Mouse (Mus musculus) CH12.LX (cell line): ENCODE data around the gene Gh.

ENCODE experiments used
- CHD2 ChIP-seq: IDR thresholded peaks from 2 replicates; pipeline ENCODE4 v1.6.1; 2011; ENCODE audit warnings: low read length, improper control_type of control experiment
- CTCF ChIP-seq, 2 experiments: IDR thresholded peaks in 1 of 2; conservative IDR thresholded peaks in 1 of 2; 2 replicates each; pipeline ENCODE4 v1.5.1; 2011 to 2012; ENCODE audit warnings: low read depth in 2 of 2, low read length in 2 of 2, improper control_type of control experiment in 1 of 2, inconsistent platforms in 1 of 2, mild to moderate bottlenecking in 1 of 2, moderate library complexity in 1 of 2
- E2F4 ChIP-seq: IDR thresholded peaks from 2 replicates; pipeline ENCODE4 v1.6.1; 2011; ENCODE audit warnings: low read depth, low read length, improper control_type of control experiment; ENCODE audit not compliant: insufficient replicate concordance
- EP300 ChIP-seq: IDR thresholded peaks from 2 replicates; pipeline ENCODE4 v1.6.1; 2011; ENCODE audit warnings: low read length, improper control_type of control experiment
- GABPA ChIP-seq: IDR thresholded peaks from 2 replicates; pipeline ENCODE4 v1.6.1; 2012; ENCODE audit warnings: low read depth, low read length, improper control_type of control experiment, inconsistent platforms; ENCODE audit not compliant: insufficient replicate concordance
- JUND ChIP-seq: conservative IDR thresholded peaks from 2 replicates; pipeline ENCODE4 v1.6.1; 2011; ENCODE audit warnings: low read depth, low read length, improper control_type of control experiment
- KAT2A ChIP-seq: IDR thresholded peaks from 2 replicates; pipeline ENCODE4 v1.6.1; 2012; ENCODE audit warnings: low read length, improper control_type of control experiment, inconsistent platforms; ENCODE audit not compliant: insufficient replicate concordance
- MAFK ChIP-seq: IDR thresholded peaks from 2 replicates; pipeline ENCODE4 v1.6.1; 2011; ENCODE audit warnings: low read length, improper control_type of control experiment; ENCODE audit not compliant: insufficient replicate concordance
- MAX ChIP-seq: IDR thresholded peaks from 2 replicates; pipeline ENCODE4 v1.6.1; 2011; ENCODE audit warnings: low read length, improper control_type of control experiment
- MEF2A ChIP-seq: IDR thresholded peaks from 2 replicates; pipeline ENCODE4 v1.6.1; 2014; ENCODE audit warnings: low read depth, mild to moderate bottlenecking, inconsistent platforms, low read length, improper control_type of control experiment, borderline replicate concordance
- POLR2A ChIP-seq: IDR thresholded peaks from 2 replicates; pipeline ENCODE4 v1.6.1; 2011; ENCODE audit warnings: low read depth, mild to moderate bottlenecking, improper control_type of control experiment, low read length
- TBP ChIP-seq: conservative IDR thresholded peaks from 2 replicates; pipeline ENCODE4 v1.6.1; 2011; ENCODE audit warnings: low read depth, low read length, improper control_type of control experiment

DNA sequence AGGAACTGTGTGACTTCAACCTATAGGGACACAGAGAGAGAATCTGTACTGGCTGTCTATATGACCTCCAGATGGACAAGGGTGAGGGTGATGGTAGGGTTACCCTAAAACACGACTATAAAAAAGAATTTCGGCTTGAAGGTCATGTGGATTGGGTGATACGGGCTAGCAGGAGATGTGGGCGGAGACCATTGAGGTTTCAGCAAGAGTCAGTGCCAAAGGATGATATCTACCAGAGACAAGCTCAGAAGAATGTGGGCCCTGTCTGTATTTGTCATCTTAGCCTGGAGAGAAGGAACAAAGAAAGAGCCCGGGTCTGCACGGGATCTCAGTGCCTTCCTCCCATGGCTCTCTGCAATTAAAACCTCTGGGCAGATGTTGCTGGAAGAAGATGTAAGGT is 48.1 kb upstream of the Gh start:
- TF ChIP-seq CHD2: no peak
- TF ChIP-seq CTCF (conservative IDR thresholded peaks at IDR 0.05 in 1 of 2, IDR thresholded peaks at IDR 0.05 in 1 of 2; ENCODE audit: low read depth in 2 of 2, low read length in 2 of 2): no peak
- TF ChIP-seq MEF2A: no peak
- TF ChIP-seq TBP: no peak
- TF ChIP-seq MAFK: no peak
- TF ChIP-seq GABPA: no peak
- TF ChIP-seq KAT2A: no peak
- TF ChIP-seq JUND: no peak
- TF ChIP-seq POLR2A: no peak
- no peak for TF ChIP-seq EP300
- no peak for TF ChIP-seq MAX
- no peak for TF ChIP-seq E2F4
